Mouse (Mus musculus) embryo, embryonic 10 days (tissue): ENCODE measurements at regions not wholly inside any gene's neighbourhood (a gene's known extent, or its start where the extent isn't known, plus 50 kb on each side); places are given as distances from the start of the nearest gene placed in this dataset.

ENCODE experiments used
- DNase-seq: peaks from one replicate; pipeline ENCODE4 v3.0.0-alpha.2; 2015; ENCODE audit warnings: low spot score

DNA sequence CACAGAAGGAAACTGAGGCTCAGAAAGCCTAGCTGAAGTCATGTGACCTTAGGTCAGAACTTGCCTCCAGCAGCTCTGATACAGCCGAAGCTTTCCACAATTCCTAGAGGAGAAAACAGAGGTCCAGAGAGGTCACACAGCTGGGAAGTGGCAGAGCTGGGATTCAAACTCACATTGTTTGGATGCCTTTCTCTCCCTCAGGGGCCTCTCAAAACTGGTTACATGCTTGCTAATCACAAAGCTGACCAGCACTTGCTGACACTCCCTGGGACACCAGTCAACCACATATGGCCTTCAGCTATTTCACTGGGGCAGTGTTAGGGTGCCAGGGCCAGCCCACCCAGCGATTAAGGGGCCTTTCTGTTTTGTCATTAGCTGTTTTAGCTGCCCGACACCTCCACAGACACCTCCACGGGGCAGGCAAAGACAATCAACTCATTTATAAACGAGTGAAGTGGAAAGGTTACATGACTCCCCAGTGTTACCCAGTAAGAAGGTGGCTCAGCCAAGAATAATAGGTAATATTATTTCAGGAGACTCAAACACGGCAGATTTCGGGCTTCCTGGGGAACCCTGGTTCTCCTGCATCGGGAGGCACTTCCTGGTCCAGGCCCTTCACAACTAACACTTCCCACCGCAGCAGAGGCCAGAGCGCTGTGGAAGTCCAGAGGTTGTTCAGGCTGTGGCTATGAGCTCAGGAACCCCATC is 71.4 kb downstream of the 2410131K14Rik start:
- no peak for DNase-seq

GRCm38 (mm10) chr5:118318073-118318472 is 73.0 kb downstream of the 2410131K14Rik start:
- no peak for DNase-seq

DNA sequence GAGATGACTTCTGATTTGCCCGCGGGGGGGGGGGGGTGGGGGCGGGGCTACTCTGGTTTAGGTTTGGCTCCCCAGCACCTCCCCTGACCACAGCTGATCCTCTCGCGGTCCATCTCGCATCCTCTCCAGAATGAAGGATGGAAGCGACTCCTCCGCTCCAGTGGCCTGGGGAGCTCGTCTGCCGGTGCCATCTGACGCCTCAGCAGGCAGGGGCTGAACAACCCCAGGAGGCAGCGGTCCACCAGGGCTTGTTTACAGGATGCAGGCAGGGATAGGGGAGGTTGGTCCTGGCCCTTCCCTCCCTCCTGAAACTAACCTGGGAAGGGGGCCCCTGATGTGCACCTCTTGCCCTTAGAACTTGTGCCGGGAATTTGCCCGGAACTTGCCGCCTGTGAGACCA is 73.9 kb downstream of the 2410131K14Rik start:
- DNase-seq, result no peak

- peak; percentile 74 for DNase-seq
Measured at GRCm38 (mm10) chr5:118321719-118322455, 76.9 kb downstream of the 2410131K14Rik start.

GRCm38 (mm10) chr5:118323151-118323550 is 78.1 kb downstream of the 2410131K14Rik start:
- DNase-seq, result no peak

DNA sequence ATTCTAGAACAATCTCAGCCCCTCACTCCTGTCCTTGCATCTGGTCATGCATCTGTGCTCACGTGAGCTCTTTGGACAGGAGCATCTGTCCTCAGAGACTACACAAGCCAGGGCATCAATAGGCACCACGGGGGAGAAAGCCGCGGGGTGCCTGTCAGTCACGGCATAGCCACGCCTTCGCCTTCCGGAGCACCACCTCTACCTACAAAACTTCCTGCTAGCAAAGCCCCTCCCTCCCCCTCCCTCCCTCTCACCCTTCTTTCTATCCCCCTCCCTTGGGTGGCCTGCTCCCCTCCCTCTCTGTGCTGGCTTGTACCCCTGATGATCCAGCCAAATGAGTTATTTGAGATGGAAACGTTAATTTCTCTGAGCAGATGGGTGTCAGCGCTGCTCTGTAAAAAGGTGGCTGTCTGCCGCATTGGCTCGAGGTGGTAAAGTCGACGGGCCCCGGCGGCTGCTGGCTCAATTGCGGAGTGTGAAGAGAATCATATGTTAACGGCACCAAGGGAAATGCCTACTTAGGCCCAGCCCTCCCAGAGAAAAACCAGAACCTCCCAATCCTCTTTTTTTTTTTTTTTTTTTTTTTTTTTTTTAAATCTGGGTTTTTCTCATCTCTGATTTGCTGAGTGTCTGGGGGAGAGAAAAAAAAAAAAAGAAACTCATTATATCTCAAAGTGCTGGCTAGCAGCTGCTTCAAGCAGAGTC is 82.0 kb downstream of the 2410131K14Rik start:
- DNase-seq, result peak; percentile 62

GRCm38 (mm10) chr5:118327961-118328712 is 83.1 kb downstream of the 2410131K14Rik start:
- DNase-seq, result no peak

DNA sequence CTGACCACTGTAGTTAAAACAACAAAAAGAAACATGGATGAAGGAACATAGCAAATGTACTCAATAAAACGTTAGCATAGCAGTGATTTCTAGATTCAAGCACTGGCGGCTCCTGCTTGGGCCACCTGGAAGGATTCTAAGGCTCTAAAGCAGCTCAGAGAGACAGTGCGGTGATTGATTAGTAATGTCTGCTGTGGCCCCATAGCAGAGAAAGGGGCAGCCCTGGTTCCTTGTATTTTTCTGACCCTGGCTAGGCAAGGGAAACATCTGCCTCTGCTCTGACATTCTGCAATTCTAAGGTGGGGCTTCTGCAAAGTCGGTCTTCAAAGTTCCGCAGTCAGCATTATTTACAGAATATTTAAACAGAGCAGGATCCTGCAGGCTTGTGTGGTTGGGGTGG is 84.1 kb downstream of the 2410131K14Rik start:
- DNase-seq, result no peak

GRCm38 (mm10) chr5:118331286-118331607 is 86.2 kb downstream of the 2410131K14Rik start:
- no peak for DNase-seq

- DNase-seq, result peak; percentile 92
Measured at GRCm38 (mm10) chr5:118331608-118332394, 86.8 kb downstream of the 2410131K14Rik start.

GRCm38 (mm10) chr5:118334054-118334453 is 89.0 kb downstream of the 2410131K14Rik start:
- DNase-seq, result no peak

DNA sequence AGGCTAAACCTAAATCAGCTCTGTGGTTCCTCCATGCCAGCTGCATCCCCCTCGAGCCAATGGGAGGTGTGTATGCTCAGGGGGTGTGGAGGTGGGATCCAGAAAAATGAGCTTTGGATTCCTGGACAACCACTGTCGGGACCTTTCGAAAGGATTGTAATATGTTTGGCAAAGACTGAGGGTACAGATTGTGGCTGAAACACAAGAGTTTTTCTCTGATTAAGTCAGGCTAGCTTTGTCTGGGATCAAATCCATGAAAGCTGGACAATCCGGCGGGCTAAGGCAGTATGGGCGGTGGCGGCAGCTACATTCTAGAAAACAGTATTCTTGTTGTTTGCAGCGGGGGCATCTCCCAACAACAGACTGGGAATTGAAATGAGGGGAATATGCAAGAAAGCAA is 93.2 kb downstream of the 2410131K14Rik start:
- no peak for DNase-seq

- DNase-seq, result no peak
Measured at GRCm38 (mm10) chr5:118339676-118340661, 94.9 kb downstream of the 2410131K14Rik start.

DNA sequence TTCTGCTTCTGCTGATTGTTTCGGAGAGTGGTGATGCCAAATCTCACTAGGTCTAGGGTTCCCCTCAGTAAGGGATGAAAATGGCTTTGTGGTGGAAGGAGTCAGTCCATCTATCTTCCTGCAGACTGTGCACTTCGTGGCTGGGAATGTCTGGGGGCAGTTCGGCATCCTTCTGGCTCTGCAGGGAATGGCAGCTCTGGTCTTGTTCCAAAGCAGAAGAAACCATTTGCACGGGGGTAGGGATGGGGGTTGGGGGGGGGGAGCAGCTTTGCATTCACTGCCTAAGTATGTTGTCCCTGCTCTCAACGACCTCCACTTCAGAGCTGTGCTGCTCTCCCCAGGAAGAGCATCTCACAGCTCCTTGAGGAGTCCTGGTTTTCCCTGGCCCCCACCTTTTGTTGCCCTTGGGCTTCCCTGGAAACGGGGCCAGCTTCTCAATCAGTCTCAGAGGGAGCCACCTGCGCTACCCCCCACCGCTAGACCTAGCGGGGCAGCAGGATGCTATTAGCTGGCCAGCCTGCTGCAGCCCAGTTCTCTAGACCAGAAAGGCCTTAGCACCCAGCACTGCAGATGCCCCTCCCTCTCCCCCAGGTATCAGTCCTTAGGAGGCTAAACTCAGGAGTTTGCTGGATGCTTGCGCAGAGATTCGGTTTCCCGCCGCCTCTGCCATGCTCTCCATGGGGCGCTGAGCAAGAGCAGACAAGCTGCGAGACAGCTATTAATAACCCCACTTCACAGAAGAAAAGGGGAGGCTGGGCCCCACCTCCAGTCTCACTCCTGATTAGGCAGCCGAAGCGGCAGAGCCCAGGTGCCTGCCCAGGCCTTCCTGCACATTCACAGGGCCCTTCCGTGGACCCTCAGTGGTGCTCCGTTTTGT is 98.7 kb downstream of the 2410131K14Rik start:
- DNase-seq, result no peak

- no peak for DNase-seq
Measured at GRCm38 (mm10) chr5:118345226-118345625, 100.2 kb downstream of the 2410131K14Rik start.

GRCm38 (mm10) chr5:118349057-118349456 is 104.0 kb downstream of the 2410131K14Rik start:
- no peak for DNase-seq

DNA sequence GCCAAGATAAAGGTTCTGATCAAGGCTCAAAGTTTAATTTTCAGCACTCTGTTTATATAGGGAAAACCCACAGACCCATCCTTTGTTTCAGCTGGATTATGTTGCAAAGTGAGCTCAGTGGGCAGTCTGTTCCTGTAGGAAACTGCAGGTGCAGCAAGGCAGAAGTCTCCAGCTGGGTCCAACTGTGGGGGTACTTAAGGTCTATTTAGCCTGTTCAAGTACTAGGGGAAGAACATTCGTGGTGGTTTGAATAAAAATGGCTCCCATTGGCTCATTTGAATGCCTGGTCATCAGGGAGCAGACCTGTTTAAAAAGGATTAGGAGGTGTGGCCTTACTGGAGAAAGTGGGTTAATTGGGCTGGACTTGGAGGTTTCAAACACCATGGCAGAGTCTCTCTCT is 106.3 kb downstream of the 2410131K14Rik start:
- DNase-seq, result no peak

GRCm38 (mm10) chr5:118352142-118352541 is 107.1 kb downstream of the 2410131K14Rik start:
- DNase-seq, result no peak

DNA sequence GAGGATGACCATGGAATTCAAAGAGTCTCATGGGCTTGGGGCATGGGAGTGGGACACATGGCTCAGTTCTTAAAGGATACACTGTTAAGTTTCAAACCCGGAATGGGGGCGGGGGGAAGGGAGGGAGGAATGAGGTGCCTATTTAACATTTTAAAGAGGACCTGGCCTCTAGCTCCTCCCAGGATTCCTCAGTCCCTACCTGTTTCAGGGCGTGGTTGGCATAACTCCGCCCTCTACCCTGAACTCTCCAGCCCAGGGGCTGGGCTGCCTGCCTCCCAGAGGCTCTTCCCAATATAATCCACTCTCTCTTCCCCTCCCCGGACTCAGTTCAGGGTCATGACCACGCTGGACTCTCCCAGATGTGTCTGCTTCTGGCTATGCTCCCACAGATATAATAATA is 108.0 kb downstream of the 2410131K14Rik start:
- DNase-seq, result peak; percentile 30
